Mouse (Mus musculus) embryonic facial prominence, embryonic 15.5 days (tissue): ENCODE data around the gene Fcna. TPM values are rescaled to one million over a fixed set of nuclear protein-coding genes. Genes with fewer than 3 reads are reported as not detected.
A peak's percentile ranks its signal among the peaks of the same experiment; 100 is the strongest.

ENCODE experiments used
- ATAC-seq: fragments of 200-750 bp; cut with Nextera tagmentation; 2 replicates; pipeline ENCODE4 v1.8.0; 2017; ENCODE audit warnings: low read depth, moderate TSS enrichment; ENCODE audit not compliant: insufficient number of reproducible peaks, low FRiP score, low TSS enrichment
- H3K27ac ChIP-seq: fragments of 300-500 bp; sonication (generic); replicated peaks from 2 replicates; pipeline ENCODE4 v1.5.1; 2015; ENCODE audit warnings: mild to moderate bottlenecking, inconsistent platforms
- H3K27me3 ChIP-seq: fragments of 300-500 bp; sonication (generic); 2 replicates; pipeline ENCODE4 v1.6.1; 2015; ENCODE audit warnings: inconsistent platforms
- H3K36me3 ChIP-seq: fragments of 300-500 bp; sonication (generic); 2 replicates; pipeline ENCODE4 v1.6.1; 2015; ENCODE audit warnings: mild to moderate bottlenecking, inconsistent platforms
- H3K4me1 ChIP-seq: fragments of 300-500 bp; sonication (generic); 2 replicates; pipeline ENCODE4 v1.6.1; 2015; ENCODE audit warnings: inconsistent platforms
- H3K4me2 ChIP-seq: fragments of 300-500 bp; sonication (generic); replicated peaks from 2 replicates; pipeline ENCODE4 v1.6.1; 2015; ENCODE audit warnings: mild to moderate bottlenecking, inconsistent platforms
- H3K4me3 ChIP-seq: fragments of 300-500 bp; sonication (generic); replicated peaks from 2 replicates; pipeline ENCODE4 v1.5.1; 2015; ENCODE audit warnings: mild to moderate bottlenecking, inconsistent platforms
- H3K9ac ChIP-seq: fragments of 300-500 bp; sonication (generic); 2 replicates; pipeline ENCODE4 v1.6.1; 2015; ENCODE audit warnings: inconsistent platforms
- H3K9me3 ChIP-seq: fragments of 300-500 bp; sonication (generic); replicated peaks from 2 replicates; pipeline ENCODE4 v1.6.1; 2016; ENCODE audit warnings: inconsistent platforms
- WGBS: fragments of 180-500 bp; shearing (Covaris S2); methylation state at CpG from one replicate; pipeline ENCODE4 v1.1.7; 2015; 5-methylcytosine and 5-hydroxymethylcytosine counted together
- polyA plus RNA-seq: library from polyadenylated mRNA; unstranded; fragments of >200 nt; fragmentation: Nextera tagmentation; extraction: Ambion mirVana; gene quantifications from 2 replicates; pipeline ENCODE4 v1.2.1, GENCODE M21; 2015

The Fcna gene
- polyA plus RNA-seq, 1 experiment from 2014 or later, result 2.8 TPM

- Histone ChIP-seq H3K4me3 (peak overlapping the region; percentile 25), H3K9me3 (no peaks in the 10 kb centered on the region), H3K27me3 (peaks cover 56% of the 10 kb centered on the region), H3K9ac (no peak overlapping the region), H3K4me1 (peaks cover 77% of the 10 kb centered on the region), H3K4me2 (peak overlapping the region; percentile 46), H3K36me3 (no peaks in the 10 kb centered on the region), H3K27ac (no peak overlapping the region)
- WGBS, result 16% methylated on average over 92 of the region's 92 CpGs
- no peak for ATAC-seq
Observed at GRCm38 (mm10) chr2:25576965-25577891, 50.6 kb downstream of the Fcna start.

GRCm38 (mm10) chr2:25576028-25576850, 51.6 kb downstream of the Fcna start:
- H3K36me3 ChIP-seq, result 0 out of 2 replicates have a peak, but pooled peaks cover 4% of the 10 kb centered on the region
- H3K4me2 ChIP-seq, result peak overlapping the region; percentile 90
- no peak overlapping the region for H3K9ac ChIP-seq
- no peak overlapping the region for H3K27ac ChIP-seq
- 77% methylated on average over 16 of the region's 16 CpGs for WGBS
- peaks cover 54% of the 10 kb centered on the region for H3K27me3 ChIP-seq
- H3K4me1 ChIP-seq, result peaks cover 68% of the 10 kb centered on the region
- ATAC-seq, result no peak
- no peaks in the 10 kb centered on the region for H3K9me3 ChIP-seq
- no peak overlapping the region for H3K4me3 ChIP-seq

- WGBS, result 8% methylated on average over 21 of the region's 21 CpGs
- peaks cover 61% of the 10 kb centered on the region for H3K4me1 ChIP-seq
- 0 out of 2 replicates have a peak, but pooled peaks cover 4% of the 10 kb centered on the region for H3K36me3 ChIP-seq
- peaks cover 47% of the 10 kb centered on the region for H3K27me3 ChIP-seq
- peak overlapping the region; percentile 63 for H3K4me3 ChIP-seq
- peak overlapping the region; percentile 50 for H3K9ac ChIP-seq
- peak overlapping the region; percentile 95 for H3K27ac ChIP-seq
- ATAC-seq, result no peak
- H3K9me3 ChIP-seq, result no peaks in the 10 kb centered on the region
- peak overlapping the region; percentile 90 for H3K4me2 ChIP-seq
Observed at GRCm38 (mm10) chr2:25575432-25576027, 52.3 kb downstream of the Fcna start.

Other genes starting within 250 kb of the Fcna start
- gene Entpd2, start 232.2 kb downstream of the Fcna start, polyA plus RNA-seq, result 7.4 and 9.0 TPM in 2 replicates
- 64.9 and 67.8 TPM in 2 replicates for gene Npdc1, start 228.7 kb downstream of the Fcna start, polyA plus RNA-seq
- gene Fut7, start 204.8 kb downstream of the Fcna start, polyA plus RNA-seq, result 0.08 and 0.20 TPM in 2 replicates
- gene Abca2, start 199.3 kb downstream of the Fcna start, polyA plus RNA-seq, result 4.0 and 4.1 TPM in 2 replicates
- gene Clic3, start 171.2 kb downstream of the Fcna start, polyA plus RNA-seq, result 72.8 and 75.5 TPM in 2 replicates
- 48.7 and 49.1 TPM in 2 replicates for gene Paxx, start 166.9 kb downstream of the Fcna start, polyA plus RNA-seq
- 18.7 and 20.8 TPM in 2 replicates for gene Ptgds, start 158.0 kb downstream of the Fcna start, polyA plus RNA-seq
- gene Lcn12, start 134.1 kb downstream of the Fcna start, polyA plus RNA-seq, result not detected in 2 replicates
- 81.2 and 96.3 TPM in 2 replicates for gene Fbxw5, start 127.3 kb downstream of the Fcna start, polyA plus RNA-seq
- gene C8g, start 126.3 kb downstream of the Fcna start, polyA plus RNA-seq, result 5.6 and 7.2 TPM in 2 replicates
- 34.8 and 36.2 TPM in 2 replicates for gene Traf2, start 81.1 kb downstream of the Fcna start, polyA plus RNA-seq
- gene Edf1, start 70.2 kb downstream of the Fcna start, polyA plus RNA-seq, result 355 and 373 TPM in 2 replicates
- 3.3 and 4.9 TPM in 2 replicates for gene Mamdc4, start 53.2 kb downstream of the Fcna start, polyA plus RNA-seq
- gene Phpt1, start 52.8 kb downstream of the Fcna start, polyA plus RNA-seq, result 147 and 157 TPM in 2 replicates
- 0.60 and 0.63 TPM in 2 replicates for gene Ajm1, start 46.3 kb downstream of the Fcna start, polyA plus RNA-seq
- 82.1 and 83.3 TPM in 2 replicates for gene Rabl6, start 19.5 kb downstream of the Fcna start, polyA plus RNA-seq
- 0.29 and 0.42 TPM in 2 replicates for gene Ccdc183, start 10.4 kb downstream of the Fcna start, polyA plus RNA-seq
- 28.6 and 30.5 TPM in 2 replicates for gene Tmem141, start 6.0 kb downstream of the Fcna start, polyA plus RNA-seq
- not detected in 2 replicates for gene Lcn8, start 25.1 kb upstream of the Fcna start, polyA plus RNA-seq
- not detected in 2 replicates for gene Lcn5, start 29.9 kb upstream of the Fcna start, polyA plus RNA-seq
- not detected in 2 replicates for gene Lcn6, start 48.8 kb upstream of the Fcna start, polyA plus RNA-seq
- gene Lcn10, start 54.7 kb upstream of the Fcna start, polyA plus RNA-seq, result not detected in 2 replicates
- not detected in 2 replicates for gene Obp2a, start 72.0 kb upstream of the Fcna start, polyA plus RNA-seq
- gene Bmyc, start 78.7 kb upstream of the Fcna start, polyA plus RNA-seq, result 91.8 and 93.2 TPM in 2 replicates
- gene Obp2b, start 109.0 kb upstream of the Fcna start, polyA plus RNA-seq, result not detected in 2 replicates
- not detected in 2 replicates for gene Lcn3, start 137.5 kb upstream of the Fcna start, polyA plus RNA-seq
- not detected in 2 replicates for gene Lcn11, start 149.0 kb upstream of the Fcna start, polyA plus RNA-seq
- not detected in 2 replicates for gene Gm13539, start 154.2 kb upstream of the Fcna start, polyA plus RNA-seq
- gene Glt6d1, start 187.8 kb upstream of the Fcna start, polyA plus RNA-seq, result not detected in 2 replicates
- not detected in 2 replicates for gene Lcn9, start 195.1 kb upstream of the Fcna start, polyA plus RNA-seq
- not detected in 2 replicates for gene Sohlh1, start 219.2 kb upstream of the Fcna start, polyA plus RNA-seq
- gene Kcnt1, start 235.7 kb upstream of the Fcna start, polyA plus RNA-seq, result 0.32 and 0.42 TPM in 2 replicates